Mouse (Mus musculus) effector memory CD4-positive, alpha-beta T cell, adult 5 months (primary cell): ENCODE data around the gene Olfr111. TPM values are rescaled to one million over a fixed set of nuclear protein-coding genes. Genes with fewer than 3 reads are reported as not detected.

Experiments used
- polyA plus RNA-seq: library from polyadenylated mRNA; unstranded; fragments of 100-300 nt; shearing (Covaris generic); gene quantifications from one replicate; pipeline ENCODE4 v1.2.1, GENCODE M21; 2017

The Olfr111 gene
- not detected for polyA plus RNA-seq

GRCm38 (mm10) chr17:37507730-37508129 lies at the start of gene Olfr111:
TSS of gene Olfr111 (plus strand) at chr17:37508030.

GRCm38 (mm10) chr17:37458616-37459015 lies 49.2 kb upstream of the Olfr111 start, which contains the start of gene Olfr109:
TSS of gene Olfr109 (plus strand) at chr17:37458916.

GRCm38 (mm10) chr17:37483452-37483851 lies 24.4 kb upstream of the Olfr111 start, which contains the start of gene H2-M2:
TSS of gene H2-M2 (minus strand) at chr17:37483552.

GRCm38 (mm10) chr17:37491930-37492518 lies 15.8 kb upstream of the Olfr111 start, which contains the start of gene Olfr110:
TSS of gene Olfr110 (plus strand) at chr17:37492468.

GRCm38 (mm10) chr17:37569351-37569750 lies 61.5 kb downstream of the Olfr111 start, which contains the start of gene Olfr112:
TSS of gene Olfr112 (minus strand) at chr17:37569451.

GRCm38 (mm10) chr17:37577563-37577962 lies 69.7 kb downstream of the Olfr111 start, which contains the start of gene Olfr113:
TSS of gene Olfr113 (minus strand) at chr17:37577663.

Other genes starting within 250 kb of the Olfr111 start
- not detected for gene Olfr98, start 244.3 kb upstream of the Olfr111 start, polyA plus RNA-seq
- 86.2 TPM for gene H2-M3, start 237.8 kb upstream of the Olfr111 start, polyA plus RNA-seq
- 2.2 TPM for gene Olfr99, start 224.6 kb upstream of the Olfr111 start, polyA plus RNA-seq
- not detected for gene Olfr101, start 203.7 kb upstream of the Olfr111 start, polyA plus RNA-seq
- not detected for gene Olfr102, start 191.0 kb upstream of the Olfr111 start, polyA plus RNA-seq
- not detected for gene Olfr103, start 168.3 kb upstream of the Olfr111 start, polyA plus RNA-seq
- not detected for gene Olfr104-ps, start 148.4 kb upstream of the Olfr111 start, polyA plus RNA-seq
- gene Olfr105-ps, start 129.0 kb upstream of the Olfr111 start, polyA plus RNA-seq = not detected
- gene Olfr106-ps, start 117.6 kb upstream of the Olfr111 start, polyA plus RNA-seq = not detected
- gene Olfr107, start 108.8 kb upstream of the Olfr111 start, polyA plus RNA-seq = not detected
- gene Olfr108, start 62.5 kb upstream of the Olfr111 start, polyA plus RNA-seq = not detected
- 0.10 TPM for gene Olfr109, start 49.1 kb upstream of the Olfr111 start, polyA plus RNA-seq
- gene H2-M2, start 24.5 kb upstream of the Olfr111 start, polyA plus RNA-seq = not detected
- not detected for gene Olfr110, start 15.6 kb upstream of the Olfr111 start, polyA plus RNA-seq
- not detected for gene Olfr112, start 61.4 kb downstream of the Olfr111 start, polyA plus RNA-seq
- not detected for gene Olfr113, start 69.6 kb downstream of the Olfr111 start, polyA plus RNA-seq
- not detected for gene Olfr114, start 84.7 kb downstream of the Olfr111 start, polyA plus RNA-seq
- gene Olfr115, start 119.1 kb downstream of the Olfr111 start, polyA plus RNA-seq = not detected
- not detected for gene Olfr116, start 119.2 kb downstream of the Olfr111 start, polyA plus RNA-seq
- gene Olfr117, start 155.8 kb downstream of the Olfr111 start, polyA plus RNA-seq = 0.15 TPM
- gene Olfr118, start 159.0 kb downstream of the Olfr111 start, polyA plus RNA-seq = not detected
- gene Olfr119, start 188.5 kb downstream of the Olfr111 start, polyA plus RNA-seq = not detected
- not detected for gene Olfr120, start 213.8 kb downstream of the Olfr111 start, polyA plus RNA-seq
- not detected for gene Olfr121, start 240.8 kb downstream of the Olfr111 start, polyA plus RNA-seq